Mouse (Mus musculus) effector memory CD4-positive, alpha-beta T cell, adult 5 months (primary cell): ENCODE data around the gene Gja10. TPM values are rescaled to one million over a fixed set of nuclear protein-coding genes. Genes with fewer than 3 reads are reported as not detected.

ENCODE experiments used
- polyA plus RNA-seq: library from polyadenylated mRNA; unstranded; fragments of 100-300 nt; shearing (Covaris generic); gene quantifications from one replicate; pipeline ENCODE4 v1.2.1, GENCODE M21; 2017

Gene Gja10
- not detected for polyA plus RNA-seq

GRCm38 (mm10) chr4:32602660-32603059, at the start of gene Gja10:
Gene Gja10 (minus strand): TSS chr4:32602760.

GRCm38 (mm10) chr4:32615034-32615881, 12.7 kb upstream of the Gja10 start, which contains the start of gene Casp8ap2:
Gene Casp8ap2 (plus strand): TSS chr4:32615451.

Other genes with a start within 250 kb of the Gja10 start
- 38.8 TPM for gene Casp8ap2, start 12.7 kb upstream of the Gja10 start, polyA plus RNA-seq
- gene Mdn1, start 54.4 kb upstream of the Gja10 start, polyA plus RNA-seq = 38.9 TPM
- gene Lyrm2, start 197.5 kb upstream of the Gja10 start, polyA plus RNA-seq = 29.3 TPM